Mouse (Mus musculus): ENCODE measurements around the gene Slc2a3. TPM values are rescaled to one million over a fixed set of nuclear protein-coding genes. Genes with fewer than 3 reads are reported as not detected.

The Slc2a3 gene
- polyA plus RNA-seq, 2 experiments, result 46.5 to 71.6 TPM

DNA sequence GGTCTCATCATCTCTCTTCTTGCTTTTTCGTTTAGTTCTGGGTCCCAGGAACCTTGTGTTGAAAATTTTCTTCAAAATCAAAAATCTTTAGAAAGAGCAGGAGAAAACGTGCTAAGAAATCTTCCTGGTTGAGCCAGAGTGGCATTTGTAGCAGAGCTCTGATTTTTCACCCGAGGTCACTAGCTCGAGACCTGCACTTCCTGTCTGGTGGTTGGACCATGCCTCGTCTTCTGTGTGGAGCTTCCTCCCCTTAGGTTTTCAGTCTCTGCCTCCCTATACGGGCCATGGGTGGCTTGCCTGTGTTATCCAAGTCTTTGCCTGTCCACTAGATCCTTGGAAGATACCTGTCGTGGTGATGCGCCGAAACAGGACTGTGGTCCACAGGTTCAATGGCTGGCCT, 20.4 kb upstream of the Slc2a3 start:
- ATAC-seq (ENCODE audit: low FRiP score, low read depth) (no peak), DNase-seq (ENCODE audit: low spot score) (no peak)
- no peak overlapping the region for H3K27ac ChIP-seq (replicated peaks; ENCODE audit: low read depth, low read length)
- 0 out of 2 replicates have a peak overlapping the region, but pooled peaks have one; percentile 91 for H3K4me3 ChIP-seq (replicated peaks; ENCODE audit: low read length)
- WGBS, result 76% methylated on average over 9 of the region's 9 CpGs
- H3K36me3 ChIP-seq (ENCODE audit: control insufficient read depth, insufficient read depth, low read length), result no peaks in the 10 kb centered on the region
- peaks cover 31% of the 10 kb centered on the region for H3K4me1 ChIP-seq (ENCODE audit: control insufficient read depth, insufficient read depth, low read length)
- H3K9ac ChIP-seq (ENCODE audit: low read depth, low read length, severe bottlenecking), result no peak overlapping the region
- no peak for TF ChIP-seq POLR2A (IDR thresholded peaks at IDR 0.05; ENCODE audit: borderline replicate concordance, extremely low read depth, insufficient read depth, insufficient read length)
- H3K4me2 ChIP-seq (replicated peaks; ENCODE audit: low read depth, low read length, severe bottlenecking), result peak overlapping the region; percentile 82; the same call in 1 of the 2 replicates
- no peaks in the 10 kb centered on the region for H3K27me3 ChIP-seq (ENCODE audit: control insufficient read depth, insufficient read depth, low read length)
- no peaks in the 10 kb centered on the region for H3K9me3 ChIP-seq (ENCODE audit: control insufficient read depth, low read length)

DNA sequence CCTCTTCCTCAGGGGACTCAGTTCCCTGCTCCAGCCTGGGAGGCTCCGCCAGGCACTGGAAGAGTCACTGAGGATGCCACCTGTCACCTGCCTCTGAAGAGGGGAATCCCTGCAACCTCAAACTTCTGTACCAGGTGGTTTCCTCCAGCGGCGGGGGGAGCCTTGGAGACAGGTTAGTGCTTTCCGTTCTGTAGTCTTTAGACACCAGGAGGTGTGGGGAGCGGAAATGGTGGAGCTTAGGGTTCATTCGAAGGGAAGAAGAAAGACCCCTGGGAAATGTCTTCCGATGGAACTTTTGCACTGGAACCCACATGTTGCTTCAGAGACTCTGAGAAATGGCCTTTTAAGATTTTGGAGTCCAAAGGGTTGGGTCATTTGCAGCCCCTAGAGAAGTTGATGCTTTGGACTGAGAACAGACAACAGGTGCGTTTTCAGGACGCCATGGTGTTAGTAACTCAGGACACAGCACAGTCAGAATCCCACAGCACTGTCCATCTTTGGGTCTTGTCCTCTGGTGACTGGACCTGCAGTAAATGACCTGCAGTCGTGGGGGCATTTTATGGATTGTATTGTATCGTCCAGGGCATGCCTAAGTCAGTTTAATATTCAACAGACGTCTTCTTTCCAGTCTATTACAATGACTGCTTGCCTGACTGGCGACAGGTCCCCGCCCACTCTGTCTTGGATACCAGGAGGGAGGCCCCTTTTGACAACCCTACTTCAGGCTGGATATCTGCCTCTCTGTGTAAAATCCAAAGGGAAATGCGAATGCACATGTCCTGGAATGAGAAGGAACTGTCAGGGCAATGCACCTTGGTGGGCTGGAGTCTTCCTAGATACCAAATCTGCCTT, 19.6 kb upstream of the Slc2a3 start:
- H3K9me3 ChIP-seq (ENCODE audit: control insufficient read depth, low read length), result no peaks in the 10 kb centered on the region
- no peak for DNase-seq (ENCODE audit: low spot score)
- no peaks in the 10 kb centered on the region for H3K36me3 ChIP-seq (ENCODE audit: control insufficient read depth, insufficient read depth, low read length)
- no peaks in the 10 kb centered on the region for H3K27me3 ChIP-seq (ENCODE audit: control insufficient read depth, insufficient read depth, low read length)
- peak overlapping the region; percentile 96; the same call in 1 of the 2 replicates for H3K9ac ChIP-seq (ENCODE audit: low read depth, low read length, severe bottlenecking)
- peaks cover 25% of the 10 kb centered on the region for H3K4me1 ChIP-seq (ENCODE audit: control insufficient read depth, insufficient read depth, low read length)
- H3K27ac ChIP-seq (replicated peaks; ENCODE audit: low read depth, low read length), result no peak overlapping the region
- H3K4me3 ChIP-seq (replicated peaks; ENCODE audit: low read length), result peak overlapping the region; percentile 91
- peak overlapping the region; percentile 82 for H3K4me2 ChIP-seq (replicated peaks; ENCODE audit: low read depth, low read length, severe bottlenecking)
- no peak for TF ChIP-seq POLR2A (IDR thresholded peaks at IDR 0.05; ENCODE audit: borderline replicate concordance, extremely low read depth, insufficient read depth, insufficient read length)
- WGBS, result 30% methylated on average over 15 of the region's 15 CpGs
- ATAC-seq (ENCODE audit: low FRiP score, low read depth), result no peak

DNA sequence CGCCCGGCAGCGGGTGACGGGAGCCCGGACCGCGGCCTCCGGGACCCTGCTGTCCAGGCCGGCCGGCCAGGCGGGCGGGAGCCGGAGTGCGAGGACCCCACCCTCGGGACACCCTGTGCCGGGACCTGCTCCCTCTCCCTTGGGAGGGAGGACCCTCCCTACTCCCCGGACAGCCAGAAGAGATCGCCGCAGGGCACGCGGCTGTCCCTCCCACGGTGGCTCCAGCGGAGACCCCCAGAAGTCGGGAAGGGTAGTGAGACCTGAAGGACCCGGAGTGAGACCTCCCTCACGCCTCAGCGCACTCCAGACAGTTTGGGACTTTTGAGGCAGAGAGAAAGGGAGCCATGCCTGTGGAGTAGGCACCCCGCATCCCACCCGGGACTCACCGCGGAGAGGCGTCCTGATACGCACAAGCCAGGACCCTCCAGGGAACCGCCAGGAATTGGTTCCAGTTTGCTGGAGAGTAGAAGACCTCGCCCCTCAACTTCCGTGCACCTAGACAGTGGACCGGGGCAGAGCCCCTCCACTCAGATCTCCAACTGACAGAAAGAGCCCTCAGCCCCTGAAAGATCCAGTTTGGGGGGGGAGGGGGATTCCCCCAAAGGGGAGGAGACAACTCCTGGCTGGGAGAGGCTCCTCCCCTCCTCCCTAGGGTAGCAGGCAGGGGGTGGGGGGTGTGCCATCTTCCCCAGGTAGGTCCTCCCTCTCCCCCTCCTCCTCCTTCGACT, 18.8 kb upstream of the Slc2a3 start:
- no peaks in the 10 kb centered on the region for H3K27me3 ChIP-seq (ENCODE audit: control insufficient read depth, insufficient read depth, low read length)
- H3K36me3 ChIP-seq (ENCODE audit: control insufficient read depth, insufficient read depth, low read length), result no peaks in the 10 kb centered on the region
- H3K9me3 ChIP-seq (ENCODE audit: control insufficient read depth, low read length), result no peaks in the 10 kb centered on the region
- peak overlapping the region; percentile 82 for H3K4me2 ChIP-seq (replicated peaks; ENCODE audit: low read depth, low read length, severe bottlenecking)
- peak; percentile 53 for ATAC-seq (ENCODE audit: low FRiP score, low read depth)
- no peak for TF ChIP-seq POLR2A (IDR thresholded peaks at IDR 0.05; ENCODE audit: borderline replicate concordance, extremely low read depth, insufficient read depth, insufficient read length)
- H3K9ac ChIP-seq (ENCODE audit: low read depth, low read length, severe bottlenecking), result peak overlapping the region; percentile 96
- peak overlapping the region; percentile 59 for H3K27ac ChIP-seq (replicated peaks; ENCODE audit: low read depth, low read length)
- H3K4me1 ChIP-seq (ENCODE audit: control insufficient read depth, insufficient read depth, low read length), result peaks cover 17% of the 10 kb centered on the region
- peak overlapping the region; percentile 91 for H3K4me3 ChIP-seq (replicated peaks; ENCODE audit: low read length)
- WGBS, result under 1% methylated on average over 26 of the region's 38 CpGs
- DNase-seq (ENCODE audit: low spot score), result peak; percentile 51

DNA sequence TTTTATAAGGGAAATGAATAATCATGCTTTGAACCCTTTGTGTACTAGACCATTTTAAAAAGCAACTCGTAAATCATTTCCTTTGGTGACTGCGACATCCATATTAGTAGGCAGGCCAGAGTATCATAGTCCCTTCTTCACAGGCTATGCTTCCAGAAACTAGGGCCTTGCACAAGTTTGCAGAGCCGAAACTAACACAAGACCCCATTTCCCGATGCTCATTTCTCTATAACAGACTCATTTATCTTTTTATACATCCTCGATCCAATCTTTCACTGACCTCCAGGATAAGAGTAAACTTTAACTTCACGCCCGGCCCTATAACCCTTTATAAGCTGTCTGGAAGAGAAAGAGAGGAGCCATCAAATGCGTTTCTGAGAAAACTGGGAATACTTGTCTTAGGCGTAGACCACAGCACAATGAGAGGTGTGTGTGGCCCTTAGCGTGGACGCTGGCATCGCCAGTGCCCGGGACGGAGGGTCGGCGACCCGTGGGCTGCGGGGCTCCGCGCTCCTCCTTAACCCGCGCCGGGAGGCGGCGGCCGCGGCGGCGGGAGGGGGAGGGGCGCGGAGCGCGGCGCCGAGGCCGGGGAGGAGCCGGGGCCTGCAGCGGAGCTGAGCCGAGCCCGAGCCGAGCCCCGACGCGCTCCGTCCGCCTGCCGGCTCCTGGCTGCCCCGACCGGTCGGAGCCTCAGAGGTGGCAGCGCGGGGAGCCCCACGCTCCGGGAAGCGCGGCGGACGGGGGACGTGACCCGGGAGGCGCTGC, 18.0 kb upstream of the Slc2a3 start, which contains the start of gene Foxj2:
Gene Foxj2 (plus strand): TSS at position 609 of the 765 bp plus-strand sequence.
- Histone ChIP-seq H3K9ac (ENCODE audit: low read depth, low read length, severe bottlenecking) (peak within 1 kb of the TSS; percentile 96), H3K36me3 (ENCODE audit: control insufficient read depth, insufficient read depth, low read length) (no peaks in the 10 kb centered on the region), H3K4me2 (replicated peaks; ENCODE audit: low read depth, low read length, severe bottlenecking) (peak within 1 kb of the TSS; percentile 82), H3K9me3 (ENCODE audit: control insufficient read depth, low read length) (no peaks in the 10 kb centered on the region), H3K4me1 (ENCODE audit: control insufficient read depth, insufficient read depth, low read length) (peaks cover 17% of the 10 kb centered on the region), H3K27me3 (ENCODE audit: control insufficient read depth, insufficient read depth, low read length) (no peaks in the 10 kb centered on the region), H3K4me3 (replicated peaks; ENCODE audit: low read length) (peak within 1 kb of the TSS; percentile 91), H3K27ac (replicated peaks; ENCODE audit: low read depth, low read length) (peak within 1 kb of the TSS; percentile 59)
- DNase-seq (ENCODE audit: low spot score) (peak; percentile 48), ATAC-seq (ENCODE audit: low FRiP score, low read depth) (peak; percentile 92)
- WGBS, result 2% methylated on average over 31 of the region's 61 CpGs
- TF ChIP-seq POLR2A (IDR thresholded peaks at IDR 0.05; ENCODE audit: borderline replicate concordance, extremely low read depth, insufficient read depth, insufficient read length), result 0 out of 2 replicates have a peak, but pooled peaks have one; percentile 34
